Mouse (Mus musculus) bone marrow, adult 2 months (tissue): ENCODE measurements around the gene Slc39a1. TPM values are rescaled to one million over a fixed set of nuclear protein-coding genes. Genes with fewer than 3 reads are reported as not detected.
"Not testable (repeated sequence)": the region's sequence is repeated elsewhere in the genome, so short reads cannot be mapped to it uniquely, and the experiment has no call there.

Source experiments
- H3K27ac ChIP-seq: fragments of 200-500 bp; 2 replicates; pipeline ENCODE4 v1.5.1; 2012; ENCODE audit warnings: low read depth, mild to moderate bottlenecking, control low read depth, inconsistent platforms, low read length; ENCODE audit not compliant: control insufficient read depth, poor library complexity, insufficient read depth
- H3K4me1 ChIP-seq: fragments of 200-500 bp; 2 replicates; pipeline ENCODE4 v1.6.1; 2011; ENCODE audit warnings: low read length; ENCODE audit not compliant: control insufficient read depth, insufficient read depth
- H3K4me3 ChIP-seq: fragments of 200-500 bp; replicated peaks from 2 replicates; pipeline ENCODE3; 2011; ENCODE audit warnings: mild to moderate bottlenecking, low read depth, low read length, control low read depth; ENCODE audit not compliant: control insufficient read depth
- CTCF ChIP-seq: fragments of 200-500 bp; IDR thresholded peaks from 2 replicates; pipeline ENCODE4 v1.5.1; 2011; ENCODE audit warnings: low read length, control low read depth; ENCODE audit not compliant: control insufficient read depth, insufficient read depth
- POLR2A ChIP-seq: fragments of 200-500 bp; IDR thresholded peaks from 2 replicates; pipeline ENCODE4 v1.6.1; 2011; ENCODE audit warnings: low read depth, mild to moderate bottlenecking, control low read depth, low read length, borderline replicate concordance; ENCODE audit not compliant: control insufficient read depth
- WGBS: fragments of 180-500 bp; shearing (Covaris S2); methylation state at CpG from one replicate; pipeline ENCODE4 v1.1.7; 2018; 5-methylcytosine and 5-hydroxymethylcytosine counted together
- polyA plus RNA-seq: library from polyadenylated mRNA; stranded (reverse); fragments of >200 nt; gene quantifications from 2 replicates; pipeline ENCODE4 v1.2.4, GENCODE M21; 2011; ENCODE audit warnings: low replicate concordance; ENCODE audit not compliant: missing spikeins, insufficient read depth, insufficient read length

Slc39a1 gene
- polyA plus RNA-seq, 1 experiment = 29.3 TPM

- Histone ChIP-seq H3K27ac (peak overlapping the region; percentile 60), H3K4me1 (peaks cover 1% of the 10 kb centered on the region; the same call in 1 of the 2 replicates), H3K4me3 (peak overlapping the region; percentile 62)
- WGBS = 5% methylated on average over 3 of the region's 3 CpGs
- no peak for TF ChIP-seq CTCF
- no peak for TF ChIP-seq POLR2A
These were observed 377 bp upstream of the Slc39a1 start for GRCm38 (mm10) chr3:90247630-90247959.

- 3% methylated on average over 10 of the region's 10 CpGs for WGBS
These were observed 751 bp downstream of the Slc39a1 start for GRCm38 (mm10) chr3:90248746-90249100.

GRCm38 (mm10) chr3:90250791-90251190 lies 2.8 kb downstream of the Slc39a1 start:
- WGBS = 85% methylated on average over 6 of the region's 6 CpGs
- H3K27ac ChIP-seq = no peak overlapping the region
- H3K4me3 ChIP-seq = no peak overlapping the region
- peaks cover 3% of the 10 kb centered on the region; the same call in 1 of the 2 replicates for H3K4me1 ChIP-seq
- no peak for TF ChIP-seq POLR2A
- no peak for TF ChIP-seq CTCF

More at GRCm38 (mm10) chr3:90248746-90249100, 751 bp downstream of the Slc39a1 start:
- TF ChIP-seq POLR2A (no peak), CTCF (no peak)
- peak overlapping the region; percentile 84; the same call in 1 of the 2 replicates for H3K27ac ChIP-seq
- H3K4me1 ChIP-seq = peaks cover 3% of the 10 kb centered on the region; the same call in 1 of the 2 replicates
- H3K4me3 ChIP-seq = peak overlapping the region; percentile 62

- H3K4me3 ChIP-seq, H3K4me1 ChIP-seq, H3K27ac ChIP-seq: not testable (repeated sequence)
- WGBS = 89% methylated on average over 10 of the region's 12 CpGs
These were observed 3.8 kb downstream of the Slc39a1 start for GRCm38 (mm10) chr3:90251731-90252226.

GRCm38 (mm10) chr3:90252659-90253058 lies 4.7 kb downstream of the Slc39a1 start:
- WGBS = 81% methylated on average over 2 of the region's 2 CpGs
- not testable (repeated sequence) for H3K4me1 ChIP-seq, H3K4me3 ChIP-seq, H3K27ac ChIP-seq

- not testable (repeated sequence) for H3K4me1 ChIP-seq, H3K27ac ChIP-seq, H3K4me3 ChIP-seq
- WGBS = 50% methylated on average over 1 of the region's 1 CpGs
These were observed 5.2 kb downstream of the Slc39a1 start for GRCm38 (mm10) chr3:90253174-90253573.

- H3K4me3 ChIP-seq = peak within 1 kb of the TSS; percentile 84
- TF ChIP-seq CTCF = no peak
- TF ChIP-seq POLR2A = peak; percentile 78; the same call in 1 of the 2 replicates
- H3K27ac ChIP-seq = peak within 1 kb of the TSS; percentile 79
- H3K4me1 ChIP-seq = peaks cover 3% of the 10 kb centered on the region; the same call in 1 of the 2 replicates
- 2% methylated on average over 40 of the region's 40 CpGs for WGBS
These were observed 5.9 kb downstream of the Slc39a1 start, which contains the start of gene Crtc2 for GRCm38 (mm10) chr3:90253653-90254418. Gene Crtc2 (plus strand): TSS chr3:90254163.

GRCm38 (mm10) chr3:90254419-90255193 lies 6.6 kb downstream of the Slc39a1 start:
- Histone ChIP-seq H3K27ac (peak overlapping the region; percentile 79), H3K4me1 (peaks cover 3% of the 10 kb centered on the region; the same call in 1 of the 2 replicates), H3K4me3 (peak overlapping the region; percentile 84)
- under 1% methylated on average over 41 of the region's 41 CpGs for WGBS
- TF ChIP-seq CTCF (no peak), POLR2A (no peak)

- peaks cover 3% of the 10 kb centered on the region; the same call in 1 of the 2 replicates for H3K4me1 ChIP-seq
- peak overlapping the region; percentile 79; the same call in 1 of the 2 replicates for H3K27ac ChIP-seq
- TF ChIP-seq POLR2A = no peak
- no peak for TF ChIP-seq CTCF
- 1% methylated on average over 2 of the region's 2 CpGs for WGBS
- H3K4me3 ChIP-seq = peak overlapping the region; percentile 84
These were observed 7.2 kb downstream of the Slc39a1 start for GRCm38 (mm10) chr3:90255194-90255565.
